Mouse (Mus musculus) liver (tissue): ENCODE data around the gene Adamts14.

Source experiments
- DNase-seq: peaks from one replicate; pipeline ENCODE4 v3.0.0-alpha.2; 2020; ENCODE audit warnings: mixed read lengths

Gene Adamts14

GRCm38 (mm10) chr10:61273081-61273843 lies at the start of gene Adamts14:
Adamts14 (minus strand) TSS chr10:61273438.
- peak; percentile 40 for DNase-seq

GRCm38 (mm10) chr10:61318527-61318926 lies 45.3 kb upstream of the Adamts14 start:
- DNase-seq = no peak

GRCm38 (mm10) chr10:61315324-61315880 lies 42.2 kb upstream of the Adamts14 start:
- no peak for DNase-seq

GRCm38 (mm10) chr10:61313750-61314149 lies 40.5 kb upstream of the Adamts14 start:
- no peak for DNase-seq

GRCm38 (mm10) chr10:61312754-61313153 lies 39.5 kb upstream of the Adamts14 start:
- peak; percentile 35 for DNase-seq

- no peak for DNase-seq
These were observed 38.9 kb upstream of the Adamts14 start for GRCm38 (mm10) chr10:61312159-61312558.

- no peak for DNase-seq
These were observed 35.6 kb upstream of the Adamts14 start for GRCm38 (mm10) chr10:61308706-61309320.

GRCm38 (mm10) chr10:61305928-61306590 lies 32.8 kb upstream of the Adamts14 start:
- no peak for DNase-seq

GRCm38 (mm10) chr10:61304046-61304445 lies 30.8 kb upstream of the Adamts14 start:
- no peak for DNase-seq

- DNase-seq = no peak
These were observed 27.8 kb upstream of the Adamts14 start for GRCm38 (mm10) chr10:61300996-61301395.

- DNase-seq = no peak
These were observed 24.2 kb upstream of the Adamts14 start, which contains the start of gene Prf1 for GRCm38 (mm10) chr10:61297477-61297876. Prf1 (plus strand) TSS chr10:61297833.

GRCm38 (mm10) chr10:61296713-61297445 lies 23.6 kb upstream of the Adamts14 start:
- DNase-seq = no peak

GRCm38 (mm10) chr10:61294242-61294641 lies 21.0 kb upstream of the Adamts14 start:
- no peak for DNase-seq

- no peak for DNase-seq
These were observed 17.2 kb upstream of the Adamts14 start for GRCm38 (mm10) chr10:61290479-61290878.

- DNase-seq = no peak
These were observed 16.8 kb upstream of the Adamts14 start for GRCm38 (mm10) chr10:61290016-61290415.

GRCm38 (mm10) chr10:61286246-61286645 lies 13.0 kb upstream of the Adamts14 start:
- DNase-seq = no peak

- DNase-seq = no peak
These were observed 12.0 kb upstream of the Adamts14 start for GRCm38 (mm10) chr10:61285271-61285670.

GRCm38 (mm10) chr10:61284309-61284708 lies 11.1 kb upstream of the Adamts14 start:
- no peak for DNase-seq

GRCm38 (mm10) chr10:61281115-61281514 lies 7.9 kb upstream of the Adamts14 start:
- DNase-seq = no peak

GRCm38 (mm10) chr10:61277918-61278674 lies 4.9 kb upstream of the Adamts14 start:
- DNase-seq = peak; percentile 19

- DNase-seq = no peak
These were observed 3.8 kb upstream of the Adamts14 start for GRCm38 (mm10) chr10:61277051-61277450.

GRCm38 (mm10) chr10:61275669-61276110 lies 2.5 kb upstream of the Adamts14 start:
- peak; percentile 26 for DNase-seq
